Mouse (Mus musculus) adrenal gland, postnatal 25 days (tissue): Measurements from ENCODE around the gene Baz1a. TPM values are rescaled to one million over a fixed set of nuclear protein-coding genes. Genes with fewer than 3 reads are reported as not detected.
"Not testable (repeated sequence)": the region's sequence is repeated elsewhere in the genome, so short reads cannot be mapped to it uniquely, and the experiment has no call there.

Source experiments
- DNase-seq: peaks from one replicate; pipeline ENCODE4 v3.0.0; 2021; ENCODE audit warnings: mixed read lengths
- total RNA-seq: library from RNA; stranded (reverse); gene quantifications from 2 replicates; pipeline ENCODE4 v1.2.3, GENCODE M21; 2021

Baz1a gene
- total RNA-seq, 1 experiment from 2014 or later = 28.0 TPM

DNA sequence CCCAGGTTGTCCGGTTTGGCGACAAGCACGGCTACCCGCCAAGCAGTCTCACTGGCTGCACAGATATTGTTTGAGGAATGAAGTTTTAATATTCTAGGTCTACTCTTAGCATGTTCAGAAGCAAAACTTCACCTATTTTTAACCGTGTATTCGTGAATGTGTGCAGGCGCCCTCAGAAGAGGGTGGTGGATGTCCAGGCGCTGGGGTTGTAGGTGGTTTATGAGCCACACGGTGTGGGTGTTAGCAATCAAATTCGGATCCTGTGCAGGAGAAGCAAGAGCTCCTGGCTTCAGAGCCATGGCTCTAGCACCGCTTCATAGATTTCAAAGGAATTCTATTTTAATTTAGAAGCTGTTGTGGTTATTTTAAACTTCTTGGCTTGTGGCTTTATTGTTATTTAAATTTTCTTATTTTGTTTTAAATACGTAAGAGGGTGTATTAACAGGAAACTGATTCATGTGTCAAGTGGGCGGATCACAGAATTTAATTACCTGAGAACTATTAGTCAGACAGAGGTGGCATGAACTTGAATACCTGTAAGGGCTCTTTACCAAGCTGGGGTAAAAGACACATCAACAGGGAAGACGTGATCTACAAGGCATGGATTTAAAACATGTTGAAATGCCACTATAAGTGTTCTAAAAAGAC is 6.7 kb downstream of the Baz1a start:
- no peak for DNase-seq

DNA sequence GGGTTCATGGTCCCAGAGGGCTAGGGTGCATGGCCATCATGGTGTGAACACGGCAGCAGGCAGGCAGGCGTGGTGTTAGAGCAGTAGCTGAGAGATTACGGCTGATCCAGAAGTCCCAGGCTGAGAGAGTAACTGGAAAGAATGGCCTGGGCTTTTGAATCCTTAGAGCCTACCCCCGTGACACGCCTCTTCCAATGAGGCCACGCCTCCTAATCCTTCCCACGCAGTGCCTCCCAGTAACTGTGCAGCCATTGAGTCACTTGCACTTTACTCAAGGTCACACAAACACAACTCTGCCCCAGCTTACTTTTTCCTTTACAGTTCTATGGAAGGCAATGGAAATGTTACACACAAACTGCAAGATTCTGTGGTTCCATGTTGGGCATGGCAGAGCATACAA is 8.1 kb downstream of the Baz1a start:
- no peak for DNase-seq

DNA sequence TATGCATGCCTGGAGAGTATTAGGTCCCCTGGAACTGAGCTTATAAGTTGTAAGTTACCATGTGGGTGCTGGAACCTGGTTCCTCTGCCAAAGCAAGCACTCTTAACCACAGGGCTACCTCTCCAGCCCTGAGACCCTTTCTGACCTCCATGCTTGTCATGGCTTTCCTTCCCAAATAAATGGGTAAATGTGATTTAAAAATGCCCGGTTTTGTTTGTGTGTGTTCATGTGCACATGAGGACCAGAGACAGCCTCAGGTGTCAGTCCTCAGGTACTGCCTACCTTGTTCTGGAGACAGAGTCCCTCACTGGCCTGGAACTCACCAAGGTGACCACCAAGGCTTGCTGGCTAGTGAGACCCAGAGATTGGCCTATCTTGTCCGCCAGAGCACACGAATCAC is 9.8 kb downstream of the Baz1a start:
- DNase-seq = no peak

DNA sequence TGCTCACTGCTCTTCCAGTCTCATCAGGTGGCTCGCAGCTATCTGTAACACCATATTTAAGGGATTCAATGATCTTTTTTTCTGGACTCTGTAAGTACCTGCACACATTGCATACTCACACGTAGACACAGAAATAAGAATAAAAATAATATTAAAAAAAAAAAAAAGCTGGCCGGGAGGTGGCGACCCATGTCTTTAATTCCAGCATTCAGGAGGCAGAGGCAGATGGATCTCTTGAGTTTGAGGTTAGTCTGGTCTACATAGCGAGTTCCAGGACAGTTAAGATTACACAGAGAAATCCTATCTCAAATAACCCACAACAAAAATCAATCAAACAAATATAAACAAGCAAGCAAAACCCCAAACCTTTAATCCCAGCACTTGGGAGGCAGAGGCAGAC is 10.3 kb downstream of the Baz1a start:
- DNase-seq = no peak

DNA sequence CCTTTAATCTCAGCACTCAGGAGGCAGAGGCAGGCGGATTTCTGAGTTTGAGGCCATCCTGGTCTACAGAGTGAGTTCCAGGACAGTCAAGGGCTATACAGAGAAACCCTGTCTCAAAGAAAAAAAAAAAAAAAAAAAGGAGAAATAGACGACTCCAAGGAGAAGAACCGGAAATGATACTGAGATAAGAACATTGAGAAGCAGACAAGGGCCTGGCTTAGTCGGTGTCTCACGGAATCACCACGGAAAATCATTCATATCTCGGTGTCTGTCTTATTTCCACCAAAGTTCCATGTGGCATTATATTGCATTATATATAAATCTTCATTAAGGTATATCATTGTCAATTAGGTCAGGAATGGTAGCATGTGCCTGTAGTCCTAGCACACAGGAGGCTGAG is 11.6 kb downstream of the Baz1a start:
- DNase-seq = not testable (repeated sequence)

DNA sequence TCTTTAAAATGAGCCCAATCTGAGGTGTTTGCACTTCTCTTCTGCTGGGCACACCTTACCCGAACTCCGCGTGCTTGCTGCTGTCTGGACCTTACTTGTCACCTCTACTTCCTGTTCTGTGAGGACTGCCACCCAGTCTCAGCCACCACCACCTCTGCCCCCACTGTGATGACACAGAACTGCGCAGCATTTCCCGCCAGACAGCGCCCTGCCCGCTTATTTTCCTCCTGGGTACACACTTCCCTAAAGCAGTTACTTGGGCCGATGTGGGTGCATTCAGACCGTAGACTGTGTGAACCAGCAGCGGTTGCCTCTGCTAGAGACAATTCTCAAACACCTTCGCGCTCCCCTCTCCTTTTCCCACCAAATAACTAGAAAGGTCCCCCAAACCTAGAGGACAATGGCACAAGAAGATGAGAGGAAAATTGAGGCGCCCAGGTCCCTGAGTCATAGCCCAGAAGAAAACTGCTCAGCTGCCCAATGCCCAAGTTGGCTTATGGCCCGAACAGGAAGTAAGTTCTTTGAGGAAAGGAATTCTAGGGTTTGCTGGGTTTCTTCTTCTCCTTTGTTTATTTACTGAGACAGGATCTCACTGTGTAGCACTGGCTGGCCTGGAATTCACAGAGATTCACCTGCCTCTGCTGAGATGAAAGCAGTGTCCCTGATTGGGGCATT is 15.0 kb downstream of the Baz1a start:
- DNase-seq = no peak

DNA sequence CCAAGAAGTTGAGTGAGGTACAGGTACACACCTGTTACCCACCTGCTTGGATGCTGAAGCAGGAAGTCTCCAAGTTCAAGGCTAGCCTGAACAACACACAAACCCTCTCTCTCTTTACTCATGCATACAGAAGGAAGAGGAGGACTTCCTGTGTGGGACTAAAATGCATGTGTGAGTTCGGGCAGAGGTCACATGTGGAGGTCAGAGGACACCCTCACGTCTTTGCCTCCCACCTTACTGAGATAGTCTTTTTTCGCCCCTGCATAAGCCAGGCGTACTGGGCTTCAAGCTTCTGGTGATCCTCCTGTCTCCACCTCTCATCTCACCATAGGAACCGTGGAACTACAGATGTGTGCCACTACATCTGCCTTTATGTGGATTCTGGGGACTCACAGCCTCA is 15.7 kb downstream of the Baz1a start:
- DNase-seq = no peak

DNA sequence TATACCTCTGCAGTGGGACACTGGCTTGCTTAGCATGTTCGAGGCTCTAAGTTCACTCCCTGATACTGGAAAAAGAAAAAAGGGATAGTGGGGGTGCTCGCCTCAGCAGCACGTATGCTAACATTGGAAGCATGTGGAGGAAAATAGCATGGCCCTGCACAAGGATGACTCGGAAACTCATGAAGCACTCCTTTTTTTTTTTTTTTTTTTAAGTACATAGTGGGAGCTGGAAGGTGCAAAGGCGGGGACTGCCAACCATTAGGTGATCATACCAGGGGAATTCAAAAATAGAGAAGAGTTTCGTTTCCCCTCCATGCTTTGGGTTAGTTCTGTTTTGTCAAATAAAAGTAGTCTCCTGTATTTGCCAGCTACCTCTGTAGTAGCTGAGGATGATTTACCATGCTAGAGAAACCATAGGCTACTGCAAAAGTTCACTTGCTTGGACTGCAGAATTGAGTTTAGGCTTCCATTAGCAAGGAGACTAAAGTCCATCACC is 17.1 kb downstream of the Baz1a start:
- no peak for DNase-seq

DNA sequence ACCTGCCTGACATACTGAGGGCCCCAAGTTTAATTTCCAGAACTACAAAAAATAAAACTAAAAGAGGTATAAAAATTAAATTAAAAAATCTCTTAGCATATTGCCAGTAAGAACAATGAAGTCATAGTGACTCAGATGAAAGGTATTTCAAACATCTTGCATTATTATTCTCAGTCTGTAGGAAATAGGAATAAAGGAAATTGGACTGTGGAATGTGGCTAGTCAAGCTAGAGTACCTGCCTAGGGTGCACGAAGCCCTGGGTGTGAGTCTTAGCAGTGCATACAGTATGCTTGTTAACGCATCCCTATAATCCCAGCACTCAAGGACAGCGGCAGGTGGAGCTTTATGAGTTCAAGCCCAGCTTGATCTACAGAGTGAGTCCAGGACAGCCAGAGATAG is 18.2 kb downstream of the Baz1a start:
- DNase-seq = no peak

DNA sequence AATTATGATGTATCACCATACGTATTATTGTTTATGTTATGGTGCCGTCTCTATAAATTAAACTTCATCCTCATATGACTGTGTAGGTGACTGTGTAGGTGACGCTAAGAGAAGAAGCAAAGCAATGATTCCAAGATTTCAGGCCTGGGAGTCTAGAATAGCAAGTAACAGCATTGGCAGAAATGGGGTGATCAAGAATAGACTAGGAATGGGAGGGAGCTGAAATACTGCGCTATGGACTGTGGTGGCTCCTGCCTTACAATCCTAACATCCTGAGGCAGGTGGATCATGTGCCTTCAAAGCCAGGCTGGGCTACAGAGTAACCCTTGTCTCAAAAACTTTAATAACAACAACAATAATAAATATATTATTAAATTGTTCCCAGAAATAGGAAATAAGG is 19.7 kb downstream of the Baz1a start:
- no peak for DNase-seq

DNA sequence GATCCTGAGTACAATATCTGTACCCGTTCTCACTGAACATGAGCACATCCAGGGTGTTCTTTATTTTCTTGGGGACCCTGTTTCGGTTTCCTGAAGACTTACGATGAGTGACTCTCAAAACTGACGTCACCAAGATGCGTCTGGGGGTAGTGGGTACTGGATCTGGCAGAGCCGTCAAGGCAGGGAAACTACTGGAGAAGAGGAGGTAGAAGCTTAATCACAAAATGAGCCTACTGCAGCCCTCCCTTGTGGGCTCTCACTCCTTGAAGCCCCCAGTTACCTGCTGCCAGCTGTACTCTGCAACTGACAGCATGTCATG is 20.1 kb downstream of the Baz1a start:
- no peak for DNase-seq

DNA sequence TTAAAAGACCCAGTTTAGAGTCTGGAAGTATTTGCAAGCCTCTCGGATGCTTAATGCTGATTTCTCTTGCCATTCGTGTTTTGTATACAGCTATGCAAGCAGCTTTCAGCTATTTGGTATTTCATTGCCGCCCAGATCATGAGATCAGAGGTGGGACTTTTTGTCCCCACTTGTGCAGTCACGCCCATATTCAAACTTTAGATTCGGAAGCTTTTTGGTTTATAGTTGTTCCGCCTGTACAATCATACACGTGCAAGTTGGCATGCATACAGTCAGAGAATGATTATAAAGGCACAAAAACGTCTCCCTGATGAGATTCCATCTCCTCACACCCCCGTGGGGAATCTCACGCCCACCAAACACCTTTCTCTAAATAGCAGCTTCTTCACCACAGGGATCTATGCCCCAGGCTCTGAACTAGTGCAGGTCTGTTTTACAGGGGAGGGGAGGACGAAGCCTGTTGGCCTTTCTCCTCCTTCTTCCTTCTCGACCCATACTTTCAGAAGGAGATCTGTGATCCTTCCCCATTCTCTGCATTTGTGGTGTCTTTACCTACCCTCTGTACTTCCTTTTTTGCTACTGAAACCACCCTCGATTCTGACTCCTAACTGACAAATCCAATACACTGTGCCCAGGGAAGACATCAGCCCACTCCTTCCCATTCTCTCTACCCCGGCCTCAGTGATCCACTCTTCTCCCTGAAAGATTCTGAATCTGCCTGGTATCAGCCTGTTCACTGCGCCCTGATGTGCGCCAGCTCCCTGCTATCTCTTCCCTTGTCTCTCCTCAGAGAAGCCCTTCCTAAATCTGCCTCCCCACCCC is 20.7 kb downstream of the Baz1a start:
- no peak for DNase-seq

DNA sequence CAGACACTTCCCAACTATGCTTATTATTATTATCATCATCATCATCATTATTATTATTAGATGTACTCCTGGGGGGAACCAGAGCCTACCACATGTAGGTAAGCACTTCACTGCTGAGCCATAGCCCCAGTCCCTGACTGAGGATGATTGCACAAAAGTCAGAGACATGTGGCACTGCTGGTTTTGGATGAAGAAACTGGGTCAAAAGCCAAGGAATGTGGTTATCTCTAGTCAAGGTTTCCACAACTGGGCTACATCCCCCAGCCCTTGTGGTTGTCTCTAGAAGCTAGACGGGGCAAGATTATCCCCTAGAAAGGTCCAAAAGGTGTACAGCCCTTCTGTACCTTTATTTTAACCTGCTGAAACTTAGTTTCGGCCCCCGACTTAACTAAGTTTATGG is 21.3 kb downstream of the Baz1a start:
- no peak for DNase-seq

DNA sequence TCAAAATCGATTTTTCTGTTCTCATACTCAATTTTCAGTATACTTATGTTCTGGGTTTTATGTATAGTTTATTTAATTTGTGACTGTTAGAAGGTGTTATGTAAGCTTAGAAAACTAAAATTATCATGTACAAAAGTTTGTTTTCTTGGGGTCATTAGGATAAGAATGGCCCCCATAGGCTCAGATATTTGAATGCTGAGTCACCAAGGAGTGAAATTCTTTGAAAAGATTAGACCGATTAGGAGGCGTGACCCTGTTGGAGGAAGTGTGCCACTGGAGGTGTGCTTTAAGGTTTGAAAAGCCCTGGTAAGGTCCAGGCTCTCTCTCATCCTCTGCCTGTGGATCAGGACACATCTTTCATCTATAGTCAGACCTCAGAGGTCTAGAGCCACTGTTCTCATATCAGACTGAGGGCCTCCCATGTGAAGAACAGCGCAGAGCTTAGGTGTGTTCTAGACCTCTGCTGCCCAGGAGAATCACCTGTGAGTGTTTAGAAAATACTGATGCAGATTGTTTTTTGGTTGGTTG is 25.8 kb downstream of the Baz1a start:
- DNase-seq = no peak

DNA sequence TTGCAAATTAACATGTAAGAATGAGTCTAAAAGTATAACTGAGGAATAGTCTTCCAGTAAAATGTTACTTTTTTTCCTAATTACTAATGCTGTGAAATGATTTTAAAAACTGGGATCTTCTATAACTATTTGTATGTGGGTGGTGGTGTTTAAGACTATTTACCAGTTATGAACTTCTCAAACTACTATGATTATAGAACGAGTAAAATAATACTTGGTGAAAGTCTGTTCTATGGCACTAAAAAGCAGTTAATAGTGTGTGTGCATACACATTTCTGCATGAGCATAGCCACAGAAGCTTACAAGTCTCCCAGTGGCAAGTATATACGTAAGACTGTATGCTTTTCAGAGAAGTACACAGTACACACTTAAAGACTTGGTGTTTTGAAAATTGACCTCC is 27.0 kb downstream of the Baz1a start:
- no peak for DNase-seq

DNA sequence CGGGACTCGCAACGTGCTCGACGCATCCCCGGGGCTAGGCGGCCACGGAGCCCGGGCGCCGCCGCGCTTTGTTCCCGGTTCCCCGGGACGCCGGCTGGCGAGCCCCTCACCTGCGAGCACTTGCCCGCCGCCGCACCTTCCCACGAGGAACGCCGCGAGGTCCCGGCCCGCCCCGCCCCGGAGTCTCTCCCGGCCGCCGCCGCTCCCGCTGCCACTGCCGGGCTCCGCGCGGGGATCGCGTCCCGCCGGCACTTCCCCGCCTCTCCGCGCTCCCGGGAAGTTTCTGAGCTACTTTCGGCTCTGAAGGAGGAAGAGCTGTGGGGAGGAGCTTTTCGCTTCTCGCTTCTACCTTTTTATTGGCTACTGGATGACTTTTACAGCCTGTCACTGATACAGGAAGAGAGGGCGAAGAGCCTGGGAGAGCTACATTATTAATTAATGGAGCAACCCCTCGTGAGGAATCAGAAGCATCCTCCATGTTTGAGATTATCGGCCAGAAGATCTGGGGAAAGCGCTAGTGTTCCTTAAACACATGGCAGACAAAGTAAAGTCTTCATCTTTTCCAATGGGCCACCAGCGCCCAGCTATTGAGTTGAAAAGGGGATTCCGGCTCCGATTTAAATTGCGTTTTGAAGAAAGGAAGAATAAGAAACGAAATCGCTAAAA is 28.0 kb downstream of the Baz1a start, which contains the start of gene Gm20403:
TSS of gene Gm20403 (minus strand) at position 478 of the 666 bp plus-strand sequence.
- DNase-seq = peak; percentile 82

DNA sequence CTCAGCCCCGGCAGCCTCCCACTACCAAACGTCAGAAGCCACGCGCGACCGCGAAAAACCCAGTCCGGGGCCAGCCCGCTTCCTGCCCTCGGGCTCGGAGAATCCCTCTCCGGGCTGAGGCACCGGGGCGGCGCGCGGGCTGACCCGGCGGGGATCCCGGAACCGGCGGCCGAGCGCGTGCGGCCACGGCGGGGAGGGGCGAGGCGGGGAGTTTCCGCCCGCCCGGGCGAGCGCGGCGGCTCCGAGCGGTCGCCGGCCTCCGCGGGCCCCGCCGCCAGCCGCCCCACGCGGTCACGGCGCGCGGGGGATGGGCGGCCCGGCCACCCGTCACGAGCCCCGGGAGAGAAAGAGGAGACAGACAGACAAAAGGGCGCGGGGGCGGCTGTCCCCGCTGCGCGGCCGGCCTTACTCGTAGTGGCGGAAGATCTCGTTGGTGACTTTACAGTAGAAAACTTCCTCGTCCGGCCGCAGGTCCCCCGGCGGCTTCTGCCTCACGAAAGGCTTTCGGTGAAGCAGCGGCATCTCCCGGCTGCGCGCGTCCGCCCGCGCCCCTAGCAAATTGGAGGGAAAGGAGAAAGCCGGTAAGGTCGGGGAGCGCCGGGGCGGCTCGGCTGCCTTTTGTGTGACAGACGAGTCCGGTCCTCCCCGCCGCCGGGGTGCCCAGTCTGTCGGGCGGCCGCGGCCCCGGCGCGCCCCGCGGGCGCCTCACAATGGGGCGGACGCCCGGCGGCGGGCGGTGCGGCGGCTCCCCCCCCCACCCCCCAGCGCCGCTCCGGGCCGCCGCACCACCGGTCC is 28.7 kb downstream of the Baz1a start:
- DNase-seq = peak; percentile 56

DNA sequence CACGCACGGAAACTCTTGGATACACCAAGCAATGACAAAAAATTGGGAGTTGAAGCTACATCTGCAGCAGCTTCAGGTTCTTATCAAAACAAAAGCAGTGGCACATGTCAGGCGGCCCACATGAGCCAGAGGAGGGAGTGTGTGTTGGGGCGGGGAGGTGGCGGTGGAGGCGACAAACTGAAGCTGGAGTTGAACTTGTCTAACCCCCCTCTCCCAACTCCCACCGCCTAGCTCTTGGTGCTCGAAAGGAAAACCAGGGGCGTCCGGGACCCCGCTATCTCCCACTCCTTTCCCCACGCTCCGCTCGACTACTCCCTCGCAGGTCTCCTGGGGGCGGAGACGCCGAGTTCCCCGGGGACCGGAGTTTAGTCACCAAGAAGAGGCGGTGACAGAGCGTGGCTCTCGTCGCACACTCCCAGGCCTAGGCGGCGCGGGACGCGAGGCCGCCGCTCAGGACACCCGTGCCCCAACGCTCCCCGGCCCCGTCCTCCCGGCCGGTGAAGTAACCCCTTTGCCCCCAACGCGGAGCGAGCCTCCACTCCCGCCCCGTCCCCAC is 29.4 kb downstream of the Baz1a start:
- peak; percentile 83 for DNase-seq

DNA sequence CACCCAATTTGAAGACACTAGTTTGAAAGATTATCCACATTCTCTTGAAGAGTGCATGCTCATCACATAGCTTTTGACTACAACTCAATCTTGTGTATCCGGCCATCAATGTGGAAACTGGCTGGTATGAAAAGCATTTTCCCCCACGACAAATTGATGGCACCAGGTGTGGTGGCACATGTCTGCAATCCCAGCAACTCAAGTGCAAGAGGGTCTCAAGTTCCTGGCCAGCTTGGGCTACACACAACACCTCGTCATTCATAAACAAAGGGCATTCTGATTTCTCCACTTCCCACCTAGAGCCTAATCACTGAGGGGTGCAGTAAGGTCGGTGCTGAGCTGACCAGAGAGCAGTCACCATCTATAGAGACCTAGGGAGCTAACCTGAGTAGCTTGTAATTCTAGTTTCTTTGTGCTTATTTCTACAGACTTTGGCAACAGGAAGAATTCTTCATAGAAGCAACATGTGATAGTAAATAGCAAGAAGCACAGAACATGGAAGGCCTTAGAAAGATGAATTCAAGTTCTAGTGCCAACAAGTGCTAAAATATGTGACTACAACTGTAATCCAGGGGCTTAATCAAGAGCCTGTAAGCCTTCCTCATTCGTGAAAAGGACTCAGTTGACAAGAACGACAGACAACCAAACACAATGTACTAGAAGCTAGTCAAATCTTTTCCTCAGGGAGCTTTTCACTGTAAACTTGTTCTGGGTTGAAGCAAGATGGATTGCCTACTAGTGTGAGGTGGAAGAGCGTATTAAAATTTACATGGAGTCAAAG is 31.0 kb downstream of the Baz1a start:
- DNase-seq = no peak

DNA sequence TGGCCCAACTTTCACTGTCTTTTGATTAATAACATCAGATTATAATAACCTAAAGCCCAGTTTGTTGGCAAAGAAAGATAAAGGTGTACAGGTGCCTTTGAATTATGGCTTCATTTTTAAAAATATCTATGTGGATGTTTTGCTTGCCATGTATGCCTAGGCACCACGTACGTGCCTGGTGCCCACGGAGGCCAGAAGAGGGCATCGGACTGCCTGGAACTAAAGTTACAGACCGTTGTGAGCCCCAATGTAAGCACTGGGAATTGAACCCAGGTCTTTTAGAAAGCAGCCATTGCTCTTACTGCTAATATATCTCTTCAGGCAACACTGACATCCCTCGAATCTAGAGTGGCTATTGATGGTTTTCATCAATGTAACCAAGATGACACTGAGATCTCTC is 32.2 kb downstream of the Baz1a start:
- DNase-seq = no peak

DNA sequence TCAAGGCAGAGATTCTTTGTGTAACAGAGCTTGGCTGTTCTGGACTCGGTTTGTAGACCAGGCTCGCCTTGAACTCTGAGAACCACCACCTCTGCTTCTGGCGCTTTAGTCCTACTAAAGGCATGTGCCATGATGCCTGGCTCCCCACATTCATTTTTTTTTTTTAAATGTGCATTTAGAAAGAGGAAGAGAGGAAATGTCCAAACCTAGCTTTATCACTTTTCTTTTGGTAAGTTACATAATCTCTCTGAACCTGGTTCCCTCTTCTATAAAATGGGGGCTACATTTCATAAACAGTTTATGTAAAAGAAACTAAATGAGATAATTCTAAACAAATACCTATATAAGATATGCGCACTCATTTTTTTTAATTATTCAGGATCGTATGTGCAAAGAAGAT is 33.2 kb downstream of the Baz1a start:
- DNase-seq = no peak
